In genomic region chr11:69899870-69900269, GRCm38 (mm10) we compare ENCODE assay signal across 7 mouse cellular contexts. TPM values are rescaled to one million over a fixed set of nuclear protein-coding genes. Genes with fewer than 3 reads are reported as not detected.
A peak's percentile ranks its signal among the peaks of the same experiment; 100 is the strongest.
DNase-seq lines count a peak whose midpoint lies in the region; ATAC-seq and TF ChIP-seq lines count a peak whose summit lies in the region.

No protein-coding gene starts in this region.

- H3K9me3 ChIP-seq in lung, embryonic 14.5 days (ENCODE audit: low read depth, low read length): no peaks in the 10 kb centered on the region
- no peaks in the 10 kb centered on the region for H3K9me3 ChIP-seq in forebrain, embryonic 13.5 days (replicated peaks)
- no peaks in the 10 kb centered on the region for H3K9me3 ChIP-seq in neural tube, embryonic 12.5 days

- no peaks in the 10 kb centered on the region for H3K27me3 ChIP-seq in lung, embryonic 14.5 days (ENCODE audit: insufficient read depth, low read length)
- H3K27me3 ChIP-seq in forebrain, embryonic 13.5 days: no peaks in the 10 kb centered on the region
- no peaks in the 10 kb centered on the region for H3K27me3 ChIP-seq in neural tube, embryonic 12.5 days (replicated peaks)

- H3K27ac ChIP-seq in lung, embryonic 14.5 days (ENCODE audit: low read depth): peak overlapping the region; percentile 12; the same call in 1 of the 2 replicates
- no peak overlapping the region for H3K27ac ChIP-seq in forebrain, embryonic 13.5 days
- H3K27ac ChIP-seq in neural tube, embryonic 12.5 days: no peak overlapping the region

- DNase-seq in lung, embryonic 14.5 days: peak; percentile 47
- DNase-seq in lung, postnatal 36 days: no peak
- peak; percentile 31 to 61 for DNase-seq in kidney, postnatal 25 days
- DNase-seq in urinary bladder, postnatal 10 days (ENCODE audit: low spot score): no peak
- no peak for DNase-seq in right cerebral cortex, postnatal 25 days

- H3K4me3 ChIP-seq in lung, embryonic 14.5 days (ENCODE audit: low read depth, low read length): peak overlapping the region; percentile 84
- H3K4me3 ChIP-seq in forebrain, embryonic 13.5 days: peak overlapping the region; percentile 89
- H3K4me3 ChIP-seq in neural tube, embryonic 12.5 days: peak overlapping the region; percentile 77

- no peak for ATAC-seq in lung, embryonic 14.5 days (ENCODE audit: insufficient read depth)
- ATAC-seq in forebrain, embryonic 13.5 days: no peak
- no peak for ATAC-seq in neural tube, embryonic 12.5 days (ENCODE audit: low FRiP score, low read depth)

- peaks cover 15% of the 10 kb centered on the region for H3K36me3 ChIP-seq in lung, embryonic 14.5 days (ENCODE audit: insufficient read depth)
- H3K36me3 ChIP-seq in forebrain, embryonic 13.5 days (ENCODE audit: poor library complexity, severe bottlenecking): peaks cover 19% of the 10 kb centered on the region
- peaks cover 14% of the 10 kb centered on the region for H3K36me3 ChIP-seq in neural tube, embryonic 12.5 days

- peak overlapping the region; percentile 99 for H3K4me2 ChIP-seq in lung, embryonic 14.5 days
- H3K4me2 ChIP-seq in forebrain, embryonic 13.5 days: peak overlapping the region; percentile 95
- peak overlapping the region; percentile 86 for H3K4me2 ChIP-seq in neural tube, embryonic 12.5 days (replicated peaks)

- TF ChIP-seq CTCF in lung, embryonic 14.5 days (IDR thresholded peaks at IDR 0.05; ENCODE audit: low read depth): no peak

- 16% methylated on average over 4 of the region's 4 CpGs for WGBS in lung, embryonic 14.5 days
- 15% methylated on average over 4 of the region's 4 CpGs for WGBS in forebrain, embryonic 13.5 days
- 36% methylated on average over 4 of the region's 4 CpGs for WGBS in neural tube, embryonic 12.5 days

- 0 out of 2 replicates have a peak, but pooled peaks cover 5% of the 10 kb centered on the region for H3K4me1 ChIP-seq in lung, embryonic 14.5 days (ENCODE audit: insufficient read depth)
- peaks cover 32% of the 10 kb centered on the region for H3K4me1 ChIP-seq in forebrain, embryonic 13.5 days
- H3K4me1 ChIP-seq in neural tube, embryonic 12.5 days: peaks cover 21% of the 10 kb centered on the region

- H3K9ac ChIP-seq in lung, embryonic 14.5 days: peak overlapping the region; percentile 89
- H3K9ac ChIP-seq in forebrain, embryonic 13.5 days: peak overlapping the region; percentile 97
- peak overlapping the region; percentile 93; the same call in 1 of the 2 replicates for H3K9ac ChIP-seq in neural tube, embryonic 12.5 days

RNA-seq across cellular contexts. Expression of gene 2810408A11Rik, which starts 0.9 kb away (rescaled TPM):
- 11.3 and 14.1 TPM in 2 replicates for polyA plus RNA-seq in lung, embryonic 14.5 days (2014; fragmentation: Nextera tagmentation; extraction: Ambion mirVana)
- polyA plus RNA-seq in forebrain, embryonic 13.5 days (2015; fragmentation: Nextera tagmentation; extraction: Ambion mirVana): 19.1 and 20.3 TPM in 2 replicates
- polyA plus RNA-seq in neural tube, embryonic 12.5 days (2016; fragmentation: Nextera tagmentation; extraction: Ambion mirVana): 17.7 and 18.1 TPM in 2 replicates

RNA-seq across cellular contexts. Expression of gene Neurl4, which starts 1.0 kb away (rescaled TPM):
- 12.5 and 13.1 TPM in 2 replicates for polyA plus RNA-seq in lung, embryonic 14.5 days (2014; fragmentation: Nextera tagmentation; extraction: Ambion mirVana)
- 15.5 and 20.2 TPM in 2 replicates for polyA plus RNA-seq in forebrain, embryonic 13.5 days (2015; fragmentation: Nextera tagmentation; extraction: Ambion mirVana)
- 19.8 and 20.4 TPM in 2 replicates for polyA plus RNA-seq in neural tube, embryonic 12.5 days (2016; fragmentation: Nextera tagmentation; extraction: Ambion mirVana)

RNA-seq across cellular contexts. Expression of gene Acap1, which starts 4.5 kb away (rescaled TPM):
- 0.38 and 0.83 TPM in 2 replicates for polyA plus RNA-seq in lung, embryonic 14.5 days (2014; fragmentation: Nextera tagmentation; extraction: Ambion mirVana)
- 0.28 and 0.34 TPM in 2 replicates for polyA plus RNA-seq in forebrain, embryonic 13.5 days (2015; fragmentation: Nextera tagmentation; extraction: Ambion mirVana)
- 0.54 and 0.90 TPM in 2 replicates for polyA plus RNA-seq in neural tube, embryonic 12.5 days (2016; fragmentation: Nextera tagmentation; extraction: Ambion mirVana)

RNA-seq across cellular contexts. Expression of gene Gps2, which starts 13.8 kb away (rescaled TPM):
- polyA plus RNA-seq in lung, embryonic 14.5 days (2014; fragmentation: Nextera tagmentation; extraction: Ambion mirVana): 67.5 and 78.6 TPM in 2 replicates
- 90.1 and 93.2 TPM in 2 replicates for polyA plus RNA-seq in forebrain, embryonic 13.5 days (2015; fragmentation: Nextera tagmentation; extraction: Ambion mirVana)
- 82.4 and 92.0 TPM in 2 replicates for polyA plus RNA-seq in neural tube, embryonic 12.5 days (2016; fragmentation: Nextera tagmentation; extraction: Ambion mirVana)

RNA-seq across cellular contexts. Expression of gene Kctd11, which starts 18.7 kb away (rescaled TPM):
- polyA plus RNA-seq in lung, embryonic 14.5 days (2014; fragmentation: Nextera tagmentation; extraction: Ambion mirVana): 6.2 and 7.5 TPM in 2 replicates
- 1.3 and 1.4 TPM in 2 replicates for polyA plus RNA-seq in forebrain, embryonic 13.5 days (2015; fragmentation: Nextera tagmentation; extraction: Ambion mirVana)
- 3.1 TPM in 2 replicates for polyA plus RNA-seq in neural tube, embryonic 12.5 days (2016; fragmentation: Nextera tagmentation; extraction: Ambion mirVana)

Comparison
In these comparisons a context has a peak if more than half of its experiments do, and no peak if none do; other contexts are left out.
1. DNase-seq: peak in lung, embryonic 14.5 days (single experiment) and kidney, postnatal 25 days (2 of 2); none in lung, postnatal 36 days (single experiment), urinary bladder, postnatal 10 days (single experiment) and right cerebral cortex, postnatal 25 days (single experiment).
2. Peak in every context shown above with its lines, with median percentiles within 50 percentile points of each other: H3K4me2 ChIP-seq, H3K4me3 ChIP-seq and H3K9ac ChIP-seq.